Mouse (Mus musculus): ENCODE measurements around the gene Krr1. TPM values are rescaled to one million over a fixed set of nuclear protein-coding genes. Genes with fewer than 3 reads are reported as not detected.
"Not testable (repeated sequence)": the region's sequence is repeated elsewhere in the genome, so short reads cannot be mapped to it uniquely, and the experiment has no call there.

Krr1 gene
- total RNA-seq, 2 experiments from 2014 or later: 20.8 to 23.1 TPM

GRCm38 (mm10) chr10:111960459-111960858, 12.0 kb upstream of the Krr1 start:
- no peak for DNase-seq
- intact Hi-C loops (cut with DNase I; ENCODE audit: low total_unique reads): no loop called here

GRCm38 (mm10) chr10:111966394-111966793, 6.1 kb upstream of the Krr1 start:
- intact Hi-C loops (cut with DNase I; ENCODE audit: low total_unique reads): no loop called here
- no peak for DNase-seq

- intact Hi-C loops (cut with DNase I; ENCODE audit: low total_unique reads): no loop called here
- DNase-seq: no peak
Measured at GRCm38 (mm10) chr10:111971929-111972328, 535 bp upstream of the Krr1 start.

GRCm38 (mm10) chr10:111977584-111977983, 5.1 kb downstream of the Krr1 start:
- DNase-seq: peak; percentile 27
- intact Hi-C loops (cut with DNase I; ENCODE audit: low total_unique reads): no loop called here

- intact Hi-C loops (cut with DNase I; ENCODE audit: low total_unique reads): no loop called here
- no peak for DNase-seq
Measured at GRCm38 (mm10) chr10:111983070-111983469, 10.6 kb downstream of the Krr1 start.

- intact Hi-C loops (cut with DNase I; ENCODE audit: low total_unique reads): no loop called here
- DNase-seq: no peak
Measured at GRCm38 (mm10) chr10:111986453-111986852, 14.0 kb downstream of the Krr1 start.

GRCm38 (mm10) chr10:111995803-111996548, 23.5 kb downstream of the Krr1 start:
- no peak for DNase-seq
- intact Hi-C loops (cut with DNase I; ENCODE audit: low total_unique reads): no loop called here

- DNase-seq: no peak
- intact Hi-C loops (cut with DNase I; ENCODE audit: low total_unique reads): no loop called here
Measured at GRCm38 (mm10) chr10:111996549-111996904, 24.1 kb downstream of the Krr1 start.

GRCm38 (mm10) chr10:111996911-111997347, 24.5 kb downstream of the Krr1 start:
- DNase-seq: no peak
- intact Hi-C loops (cut with DNase I; ENCODE audit: low total_unique reads): no loop called here

- intact Hi-C loops (cut with DNase I; ENCODE audit: low total_unique reads): no loop called here
- DNase-seq: no peak
Measured at GRCm38 (mm10) chr10:111997671-111998070, 25.2 kb downstream of the Krr1 start.

- intact Hi-C loops (cut with DNase I; ENCODE audit: low total_unique reads): no loop called here
- DNase-seq: no peak
Measured at GRCm38 (mm10) chr10:111999765-112000164, 27.3 kb downstream of the Krr1 start.

- DNase-seq: no peak
- intact Hi-C loops (cut with DNase I; ENCODE audit: low total_unique reads): no loop called here
Measured at GRCm38 (mm10) chr10:112000568-112000967, 28.1 kb downstream of the Krr1 start.

- intact Hi-C loops (cut with DNase I; ENCODE audit: low total_unique reads): no loop called here
- no peak for DNase-seq
Measured at GRCm38 (mm10) chr10:112001350-112001749, 28.9 kb downstream of the Krr1 start.

GRCm38 (mm10) chr10:112001756-112002520, 29.5 kb downstream of the Krr1 start:
- no peak for DNase-seq
- intact Hi-C loops (cut with DNase I; ENCODE audit: low total_unique reads): no loop called here

GRCm38 (mm10) chr10:112002544-112003215, 30.2 kb downstream of the Krr1 start, which contains the start of gene Glipr1:
Gene Glipr1 (minus strand): TSS chr10:112002631.
- no peak for DNase-seq
- intact Hi-C loops (cut with DNase I; ENCODE audit: low total_unique reads): no loop called here

GRCm38 (mm10) chr10:112009511-112009910, 37.0 kb downstream of the Krr1 start:
- intact Hi-C loops (cut with DNase I; ENCODE audit: low total_unique reads); DNase-seq: not testable (repeated sequence)

GRCm38 (mm10) chr10:112023585-112023984, 51.1 kb downstream of the Krr1 start:
- intact Hi-C loops (cut with DNase I; ENCODE audit: low total_unique reads): no loop called here
- DNase-seq: no peak

GRCm38 (mm10) chr10:112028689-112029088, 56.2 kb downstream of the Krr1 start:
- DNase-seq; intact Hi-C loops (cut with DNase I; ENCODE audit: low total_unique reads): not testable (repeated sequence)

Measured in gastrocnemius, postnatal 14 days (tissue).